Mouse (Mus musculus) brain, embryonic 14.5 days (tissue): ENCODE measurements around the gene Jade2.

Source experiments
- CTCF ChIP-seq: fragments of 200-500 bp; IDR thresholded peaks from 2 replicates; pipeline ENCODE4 v1.5.1; 2012; ENCODE audit warnings: inconsistent platforms, mild to moderate bottlenecking, moderate library complexity, borderline replicate concordance; ENCODE audit not compliant: insufficient read depth, insufficient read length; ENCODE audit errors: extremely low read depth
- POLR2A ChIP-seq: fragments of 200-500 bp; IDR thresholded peaks from 2 replicates; pipeline ENCODE4 v1.6.1; 2012; ENCODE audit warnings: mild to moderate bottlenecking, inconsistent platforms, borderline replicate concordance; ENCODE audit not compliant: poor library complexity, insufficient read depth, insufficient read length, severe bottlenecking; ENCODE audit errors: extremely low read depth

- TF ChIP-seq CTCF (peak; percentile 23; the same call in 1 of the 2 replicates), POLR2A (no peak)
These were observed 1.4 kb downstream of the Jade2 start for GRCm38 (mm10) chr11:51855818-51856615.
